Mouse (Mus musculus): ENCODE data around the gene Dock11.

The Dock11 gene

GRCm38 (mm10) chrX:35950135-35950534, 61.5 kb downstream of the Dock11 start:
- DNase-seq (ENCODE audit: low read depth), result no peak

- DNase-seq (ENCODE audit: low read depth), result no peak
These were observed 63.3 kb downstream of the Dock11 start for GRCm38 (mm10) chrX:35951945-35952344.

- peak; percentile 40 for DNase-seq (ENCODE audit: low read depth)
These were observed 64.0 kb downstream of the Dock11 start for GRCm38 (mm10) chrX:35952521-35953095.

GRCm38 (mm10) chrX:35956236-35956635, 67.6 kb downstream of the Dock11 start:
- DNase-seq (ENCODE audit: low read depth), result peak; percentile 47

GRCm38 (mm10) chrX:35963087-35963486, 74.5 kb downstream of the Dock11 start:
- no peak for DNase-seq (ENCODE audit: low read depth)

GRCm38 (mm10) chrX:35969276-35969675, 80.6 kb downstream of the Dock11 start:
- no peak for DNase-seq (ENCODE audit: low read depth)

- DNase-seq (ENCODE audit: low read depth), result peak; percentile 24
These were observed 88.0 kb downstream of the Dock11 start for GRCm38 (mm10) chrX:35976657-35977056.

- DNase-seq (ENCODE audit: low read depth), result no peak
These were observed 99.3 kb downstream of the Dock11 start for GRCm38 (mm10) chrX:35987981-35988380.

GRCm38 (mm10) chrX:35990508-35991095, 102.0 kb downstream of the Dock11 start:
- no peak for DNase-seq (ENCODE audit: low read depth)

- no peak for DNase-seq (ENCODE audit: low read depth)
These were observed 105.6 kb downstream of the Dock11 start for GRCm38 (mm10) chrX:35994226-35994625.

- DNase-seq (ENCODE audit: low read depth), result peak; percentile 52
These were observed 108.4 kb downstream of the Dock11 start for GRCm38 (mm10) chrX:35997004-35997403.

GRCm38 (mm10) chrX:35997793-35998419, 109.3 kb downstream of the Dock11 start:
- DNase-seq (ENCODE audit: low read depth), result no peak

GRCm38 (mm10) chrX:36025651-36026050, 137.0 kb downstream of the Dock11 start:
- DNase-seq (ENCODE audit: low read depth), result no peak

GRCm38 (mm10) chrX:36031113-36031512, 142.5 kb downstream of the Dock11 start:
- no peak for DNase-seq (ENCODE audit: low read depth)

- DNase-seq (ENCODE audit: low read depth), result peak; percentile 41
These were observed 145.4 kb downstream of the Dock11 start for GRCm38 (mm10) chrX:36034045-36034444.

- no peak for DNase-seq (ENCODE audit: low read depth)
These were observed 157.1 kb downstream of the Dock11 start for GRCm38 (mm10) chrX:36045731-36046130.

- DNase-seq (ENCODE audit: low read depth), result no peak
These were observed 158.8 kb downstream of the Dock11 start for GRCm38 (mm10) chrX:36047451-36047850.

- DNase-seq (ENCODE audit: low read depth), result peak; percentile 4
These were observed 161.7 kb downstream of the Dock11 start for GRCm38 (mm10) chrX:36050312-36050711.

- no peak for DNase-seq (ENCODE audit: low read depth)
These were observed 185.4 kb downstream of the Dock11 start for GRCm38 (mm10) chrX:36073997-36074396.

- DNase-seq (ENCODE audit: low read depth), result no peak
These were observed 188.5 kb downstream of the Dock11 start for GRCm38 (mm10) chrX:36077164-36077563.

GRCm38 (mm10) chrX:36082917-36083316, 194.3 kb downstream of the Dock11 start:
- peak; percentile 85 for DNase-seq (ENCODE audit: low read depth)

GRCm38 (mm10) chrX:36088464-36089256, 200.0 kb downstream of the Dock11 start:
- DNase-seq (ENCODE audit: low read depth), result no peak

GRCm38 (mm10) chrX:36100883-36101282, 212.3 kb downstream of the Dock11 start:
- peak; percentile 61 for DNase-seq (ENCODE audit: low read depth)

All from 416B (cell line).